Mouse (Mus musculus): ENCODE results near the gene Cilp2.
A peak's percentile ranks its signal among the peaks of the same experiment; 100 is the strongest.

The Cilp2 gene

GRCm38 (mm10) chr8:69901484-69902162 lies 14.1 kb upstream of the Cilp2 start:
- peak; percentile 97 for DNase-seq

- DNase-seq: no peak
Observed at GRCm38 (mm10) chr8:69900895-69901451, 13.5 kb upstream of the Cilp2 start.

- DNase-seq: no peak
Observed at GRCm38 (mm10) chr8:69899876-69900275, 12.4 kb upstream of the Cilp2 start.

- no peak for DNase-seq
Observed at GRCm38 (mm10) chr8:69897857-69898256, 10.4 kb upstream of the Cilp2 start.

- no peak for DNase-seq
Observed at GRCm38 (mm10) chr8:69895772-69896451, 8.4 kb upstream of the Cilp2 start.

- no peak for DNase-seq
Observed at GRCm38 (mm10) chr8:69894836-69895332, 7.4 kb upstream of the Cilp2 start.

- peak; percentile 42 for DNase-seq
Observed at GRCm38 (mm10) chr8:69893863-69894262, 6.4 kb upstream of the Cilp2 start.

- DNase-seq: peak; percentile 48
Observed at GRCm38 (mm10) chr8:69890813-69891241, 3.3 kb upstream of the Cilp2 start.

- no peak for DNase-seq
Observed at GRCm38 (mm10) chr8:69888902-69889301, 1.4 kb upstream of the Cilp2 start.

GRCm38 (mm10) chr8:69888244-69888866 lies 868 bp upstream of the Cilp2 start:
- DNase-seq: no peak

GRCm38 (mm10) chr8:69884141-69884540 lies 3.3 kb downstream of the Cilp2 start:
- DNase-seq: no peak

GRCm38 (mm10) chr8:69882833-69883600 lies 4.5 kb downstream of the Cilp2 start:
- DNase-seq: no peak

GRCm38 (mm10) chr8:69882021-69882756 lies 5.3 kb downstream of the Cilp2 start:
- DNase-seq: no peak

- DNase-seq: no peak
Observed at GRCm38 (mm10) chr8:69881261-69881865, 6.1 kb downstream of the Cilp2 start.

GRCm38 (mm10) chr8:69880841-69881240 lies 6.6 kb downstream of the Cilp2 start:
- DNase-seq: no peak

GRCm38 (mm10) chr8:69879678-69880077 lies 7.8 kb downstream of the Cilp2 start:
- DNase-seq: no peak

- no peak for DNase-seq
Observed at GRCm38 (mm10) chr8:69877992-69878391, 9.5 kb downstream of the Cilp2 start.

GRCm38 (mm10) chr8:69877396-69877795 lies 10.1 kb downstream of the Cilp2 start:
- DNase-seq: no peak

- DNase-seq: no peak
Observed at GRCm38 (mm10) chr8:69876967-69877366, 10.5 kb downstream of the Cilp2 start.

GRCm38 (mm10) chr8:69876097-69876496 lies 11.4 kb downstream of the Cilp2 start:
- no peak for DNase-seq

- no peak for DNase-seq
Observed at GRCm38 (mm10) chr8:69874654-69875053, 12.8 kb downstream of the Cilp2 start.

- DNase-seq: peak; percentile 70
Observed at GRCm38 (mm10) chr8:69874155-69874554, 13.3 kb downstream of the Cilp2 start.
